Mouse (Mus musculus) MEL (cell line): ENCODE results near the gene Lhfpl2. TPM values are rescaled to one million over a fixed set of nuclear protein-coding genes. Genes with fewer than 3 reads are reported as not detected.

Source experiments
- DNase-seq: peaks from one replicate; pipeline ENCODE4 v3.0.0; 2011; ENCODE audit warnings: low read depth, low spot score
- H3K27ac ChIP-seq: 2 replicates; pipeline ENCODE4 v1.5.1; 2012; ENCODE audit warnings: low read depth, mild to moderate bottlenecking, control low read depth, low read length, moderate library complexity; ENCODE audit not compliant: control insufficient read depth
- H3K27me3 ChIP-seq, 2 experiments: fragments of 150-350 bp in 1 of 2; sonication (generic) in 1 of 2; 2 replicates each; pipeline ENCODE4 v1.6.1; 2012; ENCODE audit warnings: low read length in 2 of 2, mild to moderate bottlenecking in 2 of 2, improper control_type of control experiment in 1 of 2, moderate library complexity in 1 of 2; ENCODE audit not compliant: insufficient read depth in 2 of 2, control insufficient read depth in 1 of 2
- H3K36me3 ChIP-seq, 2 experiments: 2 replicates each; pipeline ENCODE4 v1.6.1; 2012 to 2014; ENCODE audit warnings: low read length in 2 of 2, improper control_type of control experiment in 1 of 2, inconsistent platforms in 1 of 2, mild to moderate bottlenecking in 1 of 2; ENCODE audit not compliant: insufficient read depth in 2 of 2, control insufficient read depth in 1 of 2
- H3K4me1 ChIP-seq, 2 experiments: fragments of 150-350 bp in 1 of 2; sonication (generic) in 1 of 2; 2 replicates each; pipeline ENCODE4 v1.6.1; 2012; ENCODE audit warnings: low read length in 2 of 2, improper control_type of control experiment in 1 of 2, mild to moderate bottlenecking in 1 of 2; ENCODE audit not compliant: insufficient read depth in 2 of 2, control insufficient read depth in 1 of 2
- H3K4me3 ChIP-seq, 2 experiments: fragments of 150-350 bp in 1 of 2; sonication (generic) in 1 of 2; 2 replicates each; pipeline ENCODE4 v1.5.1; 2012; ENCODE audit warnings: low read depth in 2 of 2, low read length in 2 of 2, mild to moderate bottlenecking in 2 of 2, moderate library complexity in 2 of 2, control low read depth in 1 of 2, improper control_type of control experiment in 1 of 2; ENCODE audit not compliant: control insufficient read depth in 1 of 2, insufficient read depth in 1 of 2
- H3K79me2 ChIP-seq: 2 replicates; pipeline ENCODE4 v1.6.1; 2012; ENCODE audit warnings: mild to moderate bottlenecking, low read length, moderate library complexity; ENCODE audit not compliant: control insufficient read depth, poor library complexity, insufficient read depth
- H3K9ac ChIP-seq: 2 replicates; pipeline ENCODE4 v1.6.1; 2012; ENCODE audit warnings: low read depth, mild to moderate bottlenecking, control low read depth, low read length, moderate library complexity; ENCODE audit not compliant: control insufficient read depth, poor library complexity, severe bottlenecking
- H3K9me3 ChIP-seq: fragments of 150-350 bp; sonication (generic); replicated peaks from 2 replicates; pipeline ENCODE4 v1.6.1; 2012; ENCODE audit warnings: mild to moderate bottlenecking, low read length, improper control_type of control experiment, moderate library complexity; ENCODE audit not compliant: insufficient read depth
- CHD1 ChIP-seq: IDR thresholded peaks from 2 replicates; pipeline ENCODE4 v1.6.1; 2012; ENCODE audit warnings: low read depth, mild to moderate bottlenecking, inconsistent platforms, low read length, improper control_type of control experiment
- CHD2 ChIP-seq: IDR thresholded peaks from 2 replicates; pipeline ENCODE4 v1.6.1; 2011; ENCODE audit warnings: low read length, improper control_type of control experiment
- CTCF ChIP-seq, 3 experiments: IDR thresholded peaks in 2 of 3; conservative IDR thresholded peaks in 1 of 3; 2 replicates each; pipeline ENCODE4 v1.5.1; 2011 to 2012; ENCODE audit warnings: low read length in 3 of 3, low read depth in 2 of 3, mild to moderate bottlenecking in 2 of 3, improper control_type of control experiment in 1 of 3, inconsistent platforms in 1 of 3, mixed read lengths in 1 of 3, moderate library complexity in 1 of 3; ENCODE audit not compliant: control insufficient read depth in 1 of 3, insufficient read depth in 1 of 3, poor library complexity in 1 of 3, severe bottlenecking in 1 of 3
- ELF1 ChIP-seq: IDR thresholded peaks from 2 replicates; pipeline ENCODE4 v1.6.1; 2014; ENCODE audit warnings: low read depth, mild to moderate bottlenecking, inconsistent platforms, low read length, improper control_type of control experiment, moderate library complexity
- GABPA ChIP-seq: IDR thresholded peaks from 2 replicates; pipeline ENCODE4 v1.6.1; 2012; ENCODE audit warnings: low read depth, mild to moderate bottlenecking, inconsistent platforms, low read length, improper control_type of control experiment, moderate library complexity
- GATA1 ChIP-seq: IDR thresholded peaks from 2 replicates; pipeline ENCODE4 v1.6.1; 2011; ENCODE audit warnings: low read depth, low read length, improper control_type of control experiment
- KAT2A ChIP-seq: conservative IDR thresholded peaks from 2 replicates; pipeline ENCODE4 v1.6.1; 2012; ENCODE audit warnings: low read depth, low read length, improper control_type of control experiment, inconsistent platforms
- MAFK ChIP-seq: IDR thresholded peaks from 2 replicates; pipeline ENCODE4 v1.6.1; 2011; ENCODE audit warnings: low read depth, mild to moderate bottlenecking, low read length, improper control_type of control experiment, borderline replicate concordance
- MAX ChIP-seq: IDR thresholded peaks from 2 replicates; pipeline ENCODE4 v1.6.1; 2011; ENCODE audit warnings: low read length, improper control_type of control experiment
- MAZ ChIP-seq: IDR thresholded peaks from 2 replicates; pipeline ENCODE4 v1.6.1; 2012; ENCODE audit warnings: low read depth, mild to moderate bottlenecking, inconsistent platforms, low read length, improper control_type of control experiment
- MEF2A ChIP-seq: IDR thresholded peaks from 2 replicates; pipeline ENCODE4 v1.6.1; 2014; ENCODE audit warnings: low read depth, mild to moderate bottlenecking, inconsistent platforms, low read length, improper control_type of control experiment; ENCODE audit not compliant: poor library complexity, insufficient replicate concordance, severe bottlenecking; ENCODE audit errors: extremely low read depth
- MXI1 ChIP-seq: IDR thresholded peaks from 2 replicates; pipeline ENCODE4 v1.6.1; 2011; ENCODE audit warnings: mild to moderate bottlenecking, low read depth, low read length, improper control_type of control experiment
- MYB ChIP-seq: IDR thresholded peaks from 2 replicates; pipeline ENCODE4 v1.6.1; 2011; ENCODE audit warnings: mild to moderate bottlenecking, low read depth, low read length, improper control_type of control experiment
- MYC ChIP-seq: IDR thresholded peaks from 2 replicates; pipeline ENCODE4 v1.6.1; 2011; ENCODE audit warnings: low read depth, mild to moderate bottlenecking, low read length, improper control_type of control experiment, moderate library complexity
- NELFE ChIP-seq: IDR thresholded peaks from 2 replicates; pipeline ENCODE4 v1.6.1; 2011; ENCODE audit warnings: low read depth, low read length, improper control_type of control experiment
- NRF1 ChIP-seq: IDR thresholded peaks from 2 replicates; pipeline ENCODE4 v1.6.1; 2014; ENCODE audit warnings: low read depth, mild to moderate bottlenecking, inconsistent platforms, low read length, improper control_type of control experiment, moderate library complexity; ENCODE audit not compliant: poor library complexity, insufficient read depth, severe bottlenecking
- POLR2A ChIP-seq, 2 experiments: IDR thresholded peaks; 2 replicates each; pipeline ENCODE4 v1.6.1; 2011 to 2012; ENCODE audit warnings: low read length in 2 of 2, mild to moderate bottlenecking in 2 of 2, control low read depth in 1 of 2, improper control_type of control experiment in 1 of 2, low read depth in 1 of 2, moderate library complexity in 1 of 2; ENCODE audit not compliant: control insufficient read depth in 1 of 2, insufficient read depth in 1 of 2, poor library complexity in 1 of 2
- POLR2AphosphoS2 ChIP-seq: IDR thresholded peaks from 2 replicates; pipeline ENCODE4 v1.6.1; 2011; ENCODE audit warnings: low read length, improper control_type of control experiment
- RCOR1 ChIP-seq: IDR thresholded peaks from 2 replicates; pipeline ENCODE4 v1.6.1; 2012; ENCODE audit warnings: low read depth, mild to moderate bottlenecking, inconsistent platforms, low read length, improper control_type of control experiment
- SMC3 ChIP-seq: IDR thresholded peaks from 2 replicates; pipeline ENCODE4 v1.6.1; 2011; ENCODE audit warnings: low read depth, low read length, improper control_type of control experiment
- TBP ChIP-seq: IDR thresholded peaks from 2 replicates; pipeline ENCODE4 v1.8.0; 2011; ENCODE audit warnings: low read depth, low read length, improper control_type of control experiment
- UBTF ChIP-seq: IDR thresholded peaks from 2 replicates; pipeline ENCODE4 v1.6.1; 2012; ENCODE audit warnings: low read depth, mild to moderate bottlenecking, inconsistent platforms, low read length, improper control_type of control experiment, moderate library complexity, borderline replicate concordance; ENCODE audit not compliant: insufficient read depth
- USF2 ChIP-seq, 2 experiments: IDR thresholded peaks; 2 replicates each; pipeline ENCODE4 v1.6.1; 2011 to 2012; ENCODE audit warnings: improper control_type of control experiment in 2 of 2, low read length in 2 of 2, borderline replicate concordance in 1 of 2, inconsistent platforms in 1 of 2, low read depth in 1 of 2, mild to moderate bottlenecking in 1 of 2; ENCODE audit not compliant: insufficient read depth in 1 of 2
- ZC3H11A ChIP-seq: IDR thresholded peaks from 2 replicates; pipeline ENCODE4 v1.6.1; 2012; ENCODE audit warnings: low read depth, mild to moderate bottlenecking, inconsistent platforms, low read length, improper control_type of control experiment
- ZMIZ1 ChIP-seq: IDR thresholded peaks from 2 replicates; pipeline ENCODE4 v1.6.1; 2012; ENCODE audit warnings: low read depth, mild to moderate bottlenecking, inconsistent platforms, low read length, improper control_type of control experiment, moderate library complexity
- ZNF384 ChIP-seq: IDR thresholded peaks from 2 replicates; pipeline ENCODE4 v1.6.1; 2012; ENCODE audit warnings: low read depth, mild to moderate bottlenecking, inconsistent platforms, low read length, improper control_type of control experiment
- polyA plus RNA-seq, 2 experiments: library from polyadenylated mRNA; stranded (reverse) in 1 of 2; unstranded in 1 of 2; fragments of >175 nt in 1 of 2; fragments of >200 nt in 1 of 2; gene quantifications; 2 replicates each; pipeline versions ENCODE4 v1.2.1 to v1.2.4; 2012; ENCODE audit warnings: low replicate concordance in 2 of 2, low read depth in 1 of 2; ENCODE audit not compliant: insufficient read length in 2 of 2, insufficient read depth in 1 of 2, missing spikeins in 1 of 2
- total RNA-seq: library from RNA; depleted of rRNA; stranded (reverse); fragments of 300-350 nt; gene quantifications from 2 replicates; pipeline ENCODE4 v1.2.3, GENCODE M21; 2012

Gene Lhfpl2
- total and polyA plus RNA-seq, 3 experiments, result 24.5 to 30.2 TPM; not detected in 1

- no peak overlapping the region for H3K9ac ChIP-seq
- no peak for TF ChIP-seq CHD2
- no peak for TF ChIP-seq ZNF384
- no peak for TF ChIP-seq MEF2A
- no peak for TF ChIP-seq POLR2A (IDR thresholded peaks at IDR 0.05; ENCODE audit: control insufficient read depth in 1 of 2, insufficient read depth in 1 of 2, low read depth in 1 of 2, low read length in 2 of 2, poor library complexity in 1 of 2)
- TF ChIP-seq UBTF, result no peak
- no peak for TF ChIP-seq CHD1
- TF ChIP-seq RCOR1, result no peak
- TF ChIP-seq GATA1, result no peak
- no peak for TF ChIP-seq KAT2A
- no peak for TF ChIP-seq POLR2AphosphoS2
- TF ChIP-seq MYB, result no peak
- TF ChIP-seq CTCF (IDR thresholded peaks at IDR 0.05 in 2 of 3, conservative IDR thresholded peaks at IDR 0.05 in 1 of 3; ENCODE audit: control insufficient read depth in 1 of 3, insufficient read depth in 1 of 3, low read depth in 2 of 3, low read length in 3 of 3, poor library complexity in 1 of 3, severe bottlenecking in 1 of 3), result no peak
- no peak for TF ChIP-seq MAX
- no peak for TF ChIP-seq USF2 (IDR thresholded peaks at IDR 0.05; ENCODE audit: borderline replicate concordance in 1 of 2, insufficient read depth in 1 of 2, low read depth in 1 of 2, low read length in 2 of 2)
- TF ChIP-seq MAZ, result no peak
- TF ChIP-seq GABPA, result no peak
- no peak for TF ChIP-seq MXI1
- no peak for TF ChIP-seq ELF1
- no peaks in the 10 kb centered on the region for H3K79me2 ChIP-seq
- H3K27ac ChIP-seq, result no peak overlapping the region
- H3K27me3 ChIP-seq, result no peaks in the 10 kb centered on the region
- H3K9me3 ChIP-seq, result no peaks in the 10 kb centered on the region
- no peak for DNase-seq
- H3K36me3 ChIP-seq, result no peaks in the 10 kb centered on the region
- no peak overlapping the region for H3K4me3 ChIP-seq
- H3K4me1 ChIP-seq, result no peaks in the 10 kb centered on the region
Measured at GRCm38 (mm10) chr13:94030551-94030950, 27.0 kb upstream of the Lhfpl2 start.

DNA sequence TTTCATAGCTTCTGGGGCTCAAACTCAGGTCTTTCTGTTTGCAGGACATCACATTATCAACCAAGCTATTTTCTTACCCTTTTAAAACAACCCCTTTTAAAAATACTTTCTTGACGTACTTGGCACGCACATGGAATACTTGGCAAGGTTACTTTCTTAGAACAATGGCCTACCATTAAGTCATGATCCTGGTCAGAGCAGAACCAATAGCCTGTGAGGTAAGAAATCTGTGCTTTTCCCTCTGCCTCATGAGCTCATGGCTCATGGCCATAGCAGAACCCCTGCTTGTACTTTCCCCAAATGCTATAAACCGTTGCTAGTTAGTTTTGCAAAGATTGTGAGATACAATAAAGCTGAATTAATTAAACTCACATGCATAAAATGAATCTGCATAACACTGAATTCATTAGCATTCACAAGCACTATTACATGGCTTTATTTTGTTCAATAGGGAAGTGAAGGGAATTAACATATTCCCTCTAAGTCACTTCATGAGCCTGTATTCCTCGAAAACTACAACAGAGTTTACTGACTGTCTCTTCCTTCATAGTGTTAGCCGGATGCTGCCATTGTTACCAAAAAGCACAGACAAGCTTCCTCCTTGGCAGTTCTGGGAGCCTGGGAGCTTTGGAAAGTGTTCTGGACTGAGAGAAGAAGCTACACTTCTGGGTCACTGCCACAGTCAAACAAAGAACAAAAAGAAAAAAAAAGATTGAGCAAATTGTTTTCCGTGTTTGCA, 20.1 kb upstream of the Lhfpl2 start:
- H3K27ac ChIP-seq, result no peak overlapping the region
- H3K4me3 ChIP-seq, result no peak overlapping the region
- no peak for TF ChIP-seq ZC3H11A
- TF ChIP-seq MAZ, result no peak
- TF ChIP-seq MAFK, result no peak
- no peak for TF ChIP-seq TBP
- TF ChIP-seq SMC3, result no peak
- TF ChIP-seq NELFE, result no peak
- TF ChIP-seq MYB, result no peak
- TF ChIP-seq NRF1, result no peak
- no peak for TF ChIP-seq RCOR1
- no peak for TF ChIP-seq ZMIZ1
- TF ChIP-seq CTCF (IDR thresholded peaks at IDR 0.05 in 2 of 3, conservative IDR thresholded peaks at IDR 0.05 in 1 of 3; ENCODE audit: control insufficient read depth in 1 of 3, insufficient read depth in 1 of 3, low read depth in 2 of 3, low read length in 3 of 3, poor library complexity in 1 of 3, severe bottlenecking in 1 of 3), result no peak
- TF ChIP-seq MYC, result no peak
- H3K9me3 ChIP-seq, result no peaks in the 10 kb centered on the region
- H3K4me1 ChIP-seq, result no peaks in the 10 kb centered on the region
- no peak overlapping the region for H3K9ac ChIP-seq
- no peak for DNase-seq
- H3K27me3 ChIP-seq, result no peaks in the 10 kb centered on the region
- no peaks in the 10 kb centered on the region for H3K79me2 ChIP-seq
- no peaks in the 10 kb centered on the region for H3K36me3 ChIP-seq
